Mouse (Mus musculus) embryo, embryonic 11.5 days (tissue): ENCODE measurements around the gene Gabrb2.

Experiments
- DNase-seq: peaks from one replicate; pipeline ENCODE4 v3.0.0-alpha.2; 2012; ENCODE audit warnings: low read depth, low spot score

The Gabrb2 gene

DNA sequence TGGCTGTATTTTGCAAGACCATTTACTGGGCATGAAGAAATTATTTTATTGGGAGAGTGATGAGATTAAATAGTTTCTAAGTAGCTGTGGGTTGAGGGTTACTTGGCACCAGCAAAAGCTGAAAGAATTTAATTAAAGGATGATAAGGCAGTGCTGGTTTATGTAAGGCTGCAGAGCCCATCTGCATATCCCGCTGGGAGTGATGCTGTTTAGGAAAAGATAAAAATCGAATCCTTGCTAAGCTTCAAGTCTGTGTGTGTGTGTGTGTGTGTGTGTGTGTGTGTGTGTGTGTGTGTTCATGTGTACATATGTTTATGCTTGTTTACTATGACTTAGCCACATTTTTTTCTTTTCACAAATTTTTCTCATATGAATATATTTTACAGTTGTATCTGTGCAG is 113.0 kb downstream of the Gabrb2 start:
- DNase-seq = no peak

DNA sequence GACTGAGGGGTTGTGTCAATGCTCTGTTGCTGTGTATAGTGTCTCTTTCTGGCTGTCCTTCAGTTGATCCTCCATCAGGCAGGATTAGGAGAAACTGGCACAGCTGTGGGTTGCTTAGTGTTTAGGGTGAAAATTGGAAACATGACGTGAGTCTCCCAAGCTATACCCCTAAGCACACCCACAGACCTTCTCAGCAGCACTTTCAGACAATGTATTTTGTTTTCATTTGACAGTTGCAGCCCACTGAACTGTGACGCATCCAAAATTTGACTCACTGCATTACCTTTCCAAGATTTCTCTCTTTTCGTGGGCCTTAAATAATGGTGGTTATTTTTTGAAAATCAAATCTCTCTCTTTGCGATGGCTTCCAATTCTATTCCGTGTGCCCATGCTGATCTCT is 115.7 kb downstream of the Gabrb2 start:
- no peak for DNase-seq

DNA sequence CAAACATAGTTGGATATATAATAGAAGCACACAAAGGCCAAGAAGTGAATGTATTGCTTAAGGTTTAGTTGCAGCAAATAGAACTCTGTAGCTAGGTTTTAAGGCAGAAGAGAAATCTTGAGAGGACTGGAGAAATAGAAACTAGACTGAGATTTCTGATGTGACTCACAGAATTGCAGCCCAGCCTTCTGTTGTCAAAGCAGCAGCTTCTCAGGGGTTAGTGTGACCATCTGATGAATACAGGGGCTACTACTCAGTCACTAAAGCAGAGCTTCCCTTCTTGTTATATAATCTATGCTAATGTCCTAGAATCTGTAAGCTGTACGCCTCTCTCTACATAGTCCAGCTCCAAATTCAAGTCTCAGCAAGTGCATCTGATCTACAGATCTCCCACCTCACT is 116.3 kb downstream of the Gabrb2 start:
- DNase-seq = no peak

DNA sequence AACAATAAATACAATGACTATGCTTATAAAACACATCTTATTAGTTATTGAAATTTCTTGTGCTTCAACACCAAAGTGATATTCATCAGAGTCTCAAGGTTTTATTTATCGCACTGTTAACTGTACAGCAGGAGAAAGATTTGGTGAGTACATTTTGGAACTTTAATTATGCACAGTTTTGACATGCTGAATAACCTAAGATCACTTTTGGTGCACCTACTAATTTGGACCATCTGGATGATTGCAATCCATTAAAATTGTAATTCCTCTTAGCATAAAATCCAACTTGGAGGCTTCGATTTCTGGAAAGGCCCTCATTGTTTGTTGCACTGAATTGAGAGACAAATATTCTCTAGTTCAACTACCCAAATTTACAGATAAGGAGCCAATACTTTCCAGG is 123.3 kb downstream of the Gabrb2 start:
- no peak for DNase-seq

DNA sequence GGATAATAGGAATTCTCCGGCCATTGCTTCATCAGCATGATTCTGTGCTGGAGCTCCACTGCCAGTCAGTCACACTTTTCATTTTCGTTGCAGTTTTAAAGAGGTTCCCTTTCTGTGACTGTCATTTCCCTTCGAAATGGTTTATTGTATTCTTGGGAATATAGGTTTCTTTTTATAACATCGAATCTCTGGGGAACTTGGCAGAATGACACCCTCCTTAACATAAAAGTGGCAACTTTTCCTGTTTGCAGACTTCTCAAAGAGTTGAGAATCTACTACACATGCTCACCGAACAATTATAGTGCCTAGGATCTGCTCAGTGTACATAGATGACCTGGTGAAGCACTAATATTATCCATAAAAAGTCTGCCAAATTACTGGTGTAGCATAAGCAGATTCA is 146.5 kb downstream of the Gabrb2 start:
- no peak for DNase-seq

DNA sequence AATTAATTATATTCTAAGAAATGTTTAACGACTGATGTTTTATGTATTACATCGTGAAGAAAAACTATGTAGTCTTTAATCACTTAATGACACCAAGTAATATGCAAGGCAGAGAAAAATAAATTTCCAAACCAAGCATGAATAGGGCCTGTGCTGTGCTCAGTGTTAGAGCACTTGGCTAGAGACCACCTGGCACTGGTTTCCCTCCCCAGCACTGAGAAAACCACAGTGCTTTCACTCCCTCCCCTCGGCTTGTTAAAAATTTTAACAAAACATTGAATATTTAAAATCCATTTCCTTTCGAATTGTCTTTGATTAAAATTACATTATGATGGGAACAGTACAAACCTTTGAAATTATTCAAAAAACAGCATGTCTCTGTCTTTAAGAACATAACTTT is 151.9 kb downstream of the Gabrb2 start:
- DNase-seq = no peak

DNA sequence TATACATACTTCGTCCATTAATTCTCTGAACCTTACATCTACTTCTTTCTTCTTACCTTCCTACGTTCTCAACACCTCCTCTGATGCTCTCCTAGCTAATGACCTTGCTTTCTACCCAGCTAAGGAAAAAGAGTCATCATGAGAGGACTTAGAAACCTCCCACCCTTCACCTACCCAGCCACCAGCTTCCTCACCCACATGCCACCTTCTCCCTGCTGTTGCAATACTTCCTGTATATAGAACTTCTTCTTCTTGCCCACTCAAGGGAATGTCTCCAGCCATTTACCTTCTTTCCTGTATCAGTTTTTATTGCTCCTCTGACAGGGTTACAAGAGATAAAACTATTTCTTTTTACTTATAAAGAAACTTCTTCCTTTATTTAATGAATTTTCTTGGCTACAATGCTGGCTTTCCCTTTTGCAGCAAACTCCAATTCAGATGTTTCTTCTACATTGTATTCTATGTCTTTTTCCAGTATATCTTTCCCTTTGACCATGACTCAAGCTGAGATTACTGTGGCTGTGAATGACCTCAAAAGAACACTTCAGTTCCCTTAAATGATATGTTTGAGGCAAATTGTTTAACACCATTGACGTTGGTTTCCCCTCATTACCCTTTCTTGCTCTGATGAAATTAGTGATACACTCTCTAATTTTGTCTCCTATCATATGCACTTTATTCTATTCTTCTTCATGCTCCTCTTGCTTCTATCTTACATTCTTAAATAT is 155.8 kb downstream of the Gabrb2 start:
- DNase-seq = no peak

DNA sequence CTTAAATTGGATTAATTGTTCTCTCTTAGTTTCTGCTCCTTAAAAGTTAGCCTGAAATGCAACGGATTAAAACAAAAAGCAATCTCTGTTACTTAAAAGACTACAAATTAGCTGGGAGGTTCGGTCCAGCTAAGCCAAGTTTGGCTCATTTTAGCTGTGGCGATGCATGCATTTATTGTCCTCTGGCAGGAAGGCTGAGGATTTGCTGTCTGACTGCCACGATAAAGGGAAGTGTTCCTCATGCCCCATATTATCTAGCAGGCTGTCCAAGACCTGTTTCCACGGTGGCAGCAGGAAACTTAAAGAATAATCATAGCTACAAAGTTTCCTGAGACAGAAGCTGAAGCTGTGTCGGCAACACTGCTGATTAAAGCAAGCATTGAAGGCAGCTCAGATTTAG is 160.2 kb downstream of the Gabrb2 start:
- DNase-seq = no peak

DNA sequence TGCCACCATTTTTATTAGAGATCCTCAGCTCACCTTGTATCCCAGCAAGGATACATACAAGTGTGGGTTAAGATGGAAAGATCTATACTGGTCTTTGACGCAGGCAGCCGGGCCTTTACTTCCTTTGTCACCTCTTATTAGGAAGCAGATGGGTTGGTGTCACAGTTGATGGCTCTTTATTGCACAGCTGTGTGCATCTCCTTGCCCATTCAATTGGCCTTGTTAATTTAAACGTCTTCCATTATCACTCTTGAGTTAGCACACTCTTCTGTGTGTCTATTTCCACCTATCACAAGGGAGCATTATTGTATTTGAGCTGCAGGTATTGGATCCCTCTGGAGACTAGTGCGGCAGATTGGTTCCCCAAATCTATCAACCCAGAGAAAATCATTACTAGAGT is 161.6 kb downstream of the Gabrb2 start:
- DNase-seq = no peak

DNA sequence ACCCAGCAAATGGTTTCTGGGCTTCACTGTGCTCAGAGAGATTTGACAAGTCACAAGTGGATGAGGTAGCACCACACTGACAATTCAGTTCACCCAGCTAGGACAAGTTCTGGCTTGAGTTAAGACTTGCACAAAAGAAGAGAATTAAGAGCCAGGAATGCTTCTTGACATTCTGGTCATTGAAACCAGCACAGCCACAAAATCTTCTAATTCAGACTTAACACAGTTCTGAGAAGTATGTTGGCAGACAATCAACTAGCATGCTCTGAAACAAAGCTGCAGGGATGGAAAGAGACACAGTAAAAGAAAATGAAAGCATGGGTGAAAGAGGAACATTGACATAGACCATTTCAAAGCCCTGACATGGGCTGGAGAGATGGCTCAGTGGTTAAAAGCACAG is 162.2 kb downstream of the Gabrb2 start:
- DNase-seq = no peak

DNA sequence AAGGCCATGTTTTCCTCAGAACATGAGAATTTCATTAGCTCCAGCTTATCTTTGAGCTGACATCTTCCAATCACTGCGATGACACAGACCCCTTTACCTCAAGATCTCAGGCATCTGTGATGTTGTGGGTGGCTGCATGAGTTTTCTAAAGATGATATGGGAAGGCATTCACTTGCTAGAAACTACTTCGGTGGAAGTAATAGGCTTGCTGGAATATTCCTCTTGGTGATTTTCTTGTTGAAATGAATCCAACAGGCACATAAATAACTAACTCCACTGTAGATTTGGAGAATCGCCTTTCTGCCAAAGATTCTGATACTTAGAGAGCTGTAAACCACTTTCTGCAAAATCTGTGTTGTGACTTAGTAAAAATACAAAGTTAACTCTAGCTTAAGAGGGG is 172.9 kb downstream of the Gabrb2 start:
- no peak for DNase-seq

DNA sequence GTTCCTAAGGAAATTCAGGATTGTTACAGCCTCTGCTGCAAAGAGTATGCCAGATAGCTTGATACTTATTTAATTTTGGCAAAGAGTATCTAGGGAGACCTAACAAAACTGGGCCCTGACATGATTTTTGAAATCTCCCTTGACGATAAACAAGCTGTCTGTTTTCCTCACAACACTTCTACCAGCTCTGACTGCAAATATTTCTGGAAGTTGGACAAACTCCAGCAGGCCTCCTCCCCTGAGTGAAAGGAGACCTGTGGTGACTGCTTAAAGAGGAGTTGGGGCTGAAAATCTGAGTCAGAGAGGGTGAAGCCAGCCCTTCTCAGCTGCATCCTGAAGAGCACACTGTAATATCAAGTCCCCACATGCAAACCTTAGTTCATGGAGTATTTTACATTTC is 186.7 kb downstream of the Gabrb2 start:
- DNase-seq = no peak

DNA sequence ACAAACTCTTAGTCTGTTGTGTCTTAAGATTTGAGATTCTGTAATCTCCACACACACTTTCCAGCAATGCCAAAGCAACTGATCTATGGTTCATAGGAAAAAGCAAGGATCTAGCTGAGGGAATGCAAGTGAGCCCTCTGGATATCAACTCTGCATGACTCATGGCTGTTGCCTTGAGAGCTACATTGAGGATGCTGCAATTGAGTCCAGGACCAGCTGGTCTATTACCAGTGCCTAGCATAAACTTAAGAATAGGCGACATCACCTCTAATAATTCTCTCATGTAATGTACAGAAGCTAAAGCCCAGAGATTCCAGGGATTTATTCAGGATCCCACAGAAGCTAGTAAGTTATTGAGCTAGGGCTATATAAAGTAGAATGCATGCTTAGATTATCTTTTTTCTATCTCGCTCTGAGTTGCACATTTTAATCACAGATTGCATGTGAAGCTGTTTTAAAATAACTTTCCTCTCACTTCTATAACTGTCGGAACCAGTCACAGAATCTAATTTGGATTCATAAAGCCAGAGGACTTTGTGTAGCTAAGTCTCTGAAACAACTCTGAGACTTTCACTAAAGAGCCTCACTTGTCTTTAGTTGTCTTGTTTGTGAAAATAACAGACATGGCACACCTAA is 189.7 kb downstream of the Gabrb2 start:
- no peak for DNase-seq

DNA sequence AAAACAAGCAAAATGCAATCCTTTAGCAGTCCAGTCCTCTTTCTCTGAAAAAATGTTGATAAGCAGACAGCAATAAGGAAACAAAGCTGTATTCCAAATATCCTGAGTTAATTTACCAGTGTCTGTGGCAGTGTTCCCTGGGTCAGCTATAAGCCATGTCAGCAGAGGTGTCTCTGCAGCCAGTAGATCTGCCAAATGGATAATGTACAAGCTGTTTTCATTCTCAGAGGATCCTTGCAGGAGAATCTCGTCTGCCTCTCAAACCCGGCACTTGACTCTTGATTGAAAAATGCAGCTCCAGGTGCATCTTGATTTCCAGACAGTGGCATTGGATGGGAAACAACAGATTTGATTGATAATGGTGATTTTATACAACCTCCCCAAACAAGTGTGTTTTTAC is 198.6 kb downstream of the Gabrb2 start:
- no peak for DNase-seq

DNA sequence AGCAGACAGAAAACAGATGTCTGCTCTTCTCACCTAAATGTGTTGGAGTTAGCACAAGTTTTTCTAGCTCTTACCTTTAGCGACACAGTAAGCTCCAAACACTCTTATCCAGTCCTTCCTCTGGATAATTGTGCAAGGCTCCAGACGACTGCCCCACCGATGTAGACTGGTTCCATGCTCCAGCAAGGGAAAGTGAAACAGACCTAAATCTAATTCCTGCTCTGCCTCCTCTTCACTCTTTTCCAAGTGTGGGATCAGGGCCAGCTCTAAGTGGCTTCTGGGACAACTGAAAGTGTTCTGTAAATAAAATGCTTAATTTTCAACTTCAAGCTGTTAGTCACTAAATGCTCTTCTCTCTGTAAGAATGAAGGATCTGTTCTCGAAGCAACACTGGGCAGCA is 201.6 kb downstream of the Gabrb2 start:
- DNase-seq = no peak

DNA sequence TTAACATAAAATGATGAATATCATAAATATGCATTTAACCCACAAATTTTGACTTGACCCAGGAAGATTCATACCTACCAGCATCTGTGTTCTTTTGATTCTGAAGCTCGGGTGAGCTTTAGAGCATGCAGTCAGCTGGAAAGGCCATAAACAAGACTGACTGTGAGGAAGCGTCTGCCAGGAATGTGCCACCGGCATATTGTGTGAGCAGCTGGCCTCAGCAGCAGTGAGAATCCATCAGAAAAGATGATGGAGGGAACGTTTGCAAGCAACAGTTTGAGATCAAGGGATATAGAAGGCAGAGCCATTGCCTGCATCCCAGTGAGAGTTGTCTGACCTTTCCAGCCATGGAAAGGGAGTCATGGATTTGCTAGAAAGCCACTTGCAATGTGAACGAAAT is 230.6 kb downstream of the Gabrb2 start:
- no peak for DNase-seq

DNA sequence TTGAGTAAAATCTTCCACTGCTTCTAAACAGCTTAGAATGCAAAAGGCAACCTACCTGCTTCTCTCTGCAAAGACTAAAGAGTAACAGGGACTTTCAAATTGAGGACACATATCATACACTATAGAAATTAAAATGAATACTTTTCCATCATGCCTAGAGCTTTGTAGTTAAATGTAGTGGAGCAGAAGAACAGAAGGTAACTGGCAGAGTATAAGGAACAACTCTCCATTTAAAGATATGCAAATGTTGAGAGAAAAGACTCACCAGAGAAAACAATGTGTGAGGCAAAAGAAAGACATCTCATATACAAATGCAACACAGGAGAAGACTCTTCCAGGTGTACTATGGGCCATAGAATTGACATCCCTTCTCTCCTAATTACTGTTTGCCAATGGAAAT is 232.0 kb downstream of the Gabrb2 start:
- DNase-seq = no peak

DNA sequence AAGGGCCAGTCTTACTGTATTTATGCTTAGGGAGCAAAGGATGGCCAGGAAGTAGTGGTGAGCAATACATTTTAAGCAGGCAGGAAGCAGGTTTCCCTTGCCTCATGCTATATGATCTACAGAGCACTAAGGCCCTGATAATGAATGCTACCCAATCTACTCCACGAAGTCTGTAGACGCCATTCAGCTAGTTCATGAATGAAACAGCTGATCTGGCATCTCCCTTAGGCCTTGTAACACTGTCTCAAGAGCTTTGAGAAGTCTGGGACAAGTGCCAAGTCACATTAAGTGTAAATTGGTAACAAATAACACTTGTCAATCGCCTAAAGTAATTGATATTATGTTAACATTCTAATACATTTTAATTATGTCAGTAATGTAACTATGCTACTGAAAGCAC is 234.6 kb downstream of the Gabrb2 start:
- DNase-seq = no peak

DNA sequence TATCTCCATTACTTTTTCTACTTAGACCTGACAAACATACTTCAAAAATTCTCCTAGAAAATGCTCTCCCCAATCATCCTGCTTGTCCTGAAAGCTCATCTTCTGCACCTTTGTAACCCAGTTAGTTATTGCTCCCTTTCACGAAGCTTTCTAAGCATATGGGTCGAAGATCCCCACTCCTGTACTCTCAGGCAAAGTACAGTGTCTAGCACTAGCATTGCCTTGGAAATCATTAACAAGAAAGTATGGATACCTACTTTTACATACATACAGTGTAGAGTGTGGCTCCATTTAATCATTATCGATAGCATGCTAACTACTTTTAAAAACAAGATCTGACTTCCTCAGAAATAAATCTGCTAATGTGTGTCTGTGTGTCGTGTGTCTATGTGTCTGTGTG is 249.1 kb downstream of the Gabrb2 start:
- no peak for DNase-seq
